Mouse (Mus musculus) heart, postnatal 25 days (tissue): Measurements from ENCODE around the gene Noct. TPM values are rescaled to one million over a fixed set of nuclear protein-coding genes. Genes with fewer than 3 reads are reported as not detected.

ENCODE experiments used
- DNase-seq: peaks from one replicate; pipeline ENCODE4 v3.0.0; 2022; ENCODE audit warnings: low spot score
- intact Hi-C: fragments of 180-260 bp; cut with DNase I; formaldehyde crosslinking; loops from one replicate; pipeline ENCODE4 v1.15.1; 2025
- microRNA-seq: library from miRNA; unstranded; fragments of <30 nt; microRNA quantifications from one replicate; pipeline ENCODE4 v1.2.0, GENCODE M21; 2022
- total RNA-seq, 2 experiments: library from RNA; stranded (reverse); gene quantifications; 2 replicates each; pipeline ENCODE4 v1.2.3; 2021

Noct gene
- total RNA-seq, 2 experiments from 2014 or later = 30.2 to 49.7 TPM

DNA sequence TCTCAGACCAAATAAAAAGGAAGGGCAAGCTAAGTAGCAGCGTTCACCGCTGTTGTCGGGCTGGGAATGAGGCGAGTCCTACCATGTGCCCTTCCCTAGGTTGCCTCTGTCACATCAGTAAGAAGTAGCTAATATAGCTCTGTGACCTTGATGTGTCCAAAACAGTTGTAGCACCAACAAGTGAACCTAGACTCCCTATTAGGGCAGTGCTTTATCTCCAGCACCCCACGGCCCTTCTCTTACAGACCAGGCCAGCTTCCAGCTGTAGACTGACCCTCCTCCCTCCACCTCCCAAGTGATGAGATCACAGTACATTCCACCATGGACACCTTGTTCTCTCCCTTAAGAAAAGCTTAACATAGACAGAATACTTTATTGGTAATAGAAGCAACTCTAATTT is 33.8 kb downstream of the Noct start:
- no peak for DNase-seq
- intact Hi-C loops = no loop called here

- intact Hi-C loops = no loop called here
Observed at GRCm38 (mm10) chr3:51262942-51263341, 38.7 kb downstream of the Noct start.

DNA sequence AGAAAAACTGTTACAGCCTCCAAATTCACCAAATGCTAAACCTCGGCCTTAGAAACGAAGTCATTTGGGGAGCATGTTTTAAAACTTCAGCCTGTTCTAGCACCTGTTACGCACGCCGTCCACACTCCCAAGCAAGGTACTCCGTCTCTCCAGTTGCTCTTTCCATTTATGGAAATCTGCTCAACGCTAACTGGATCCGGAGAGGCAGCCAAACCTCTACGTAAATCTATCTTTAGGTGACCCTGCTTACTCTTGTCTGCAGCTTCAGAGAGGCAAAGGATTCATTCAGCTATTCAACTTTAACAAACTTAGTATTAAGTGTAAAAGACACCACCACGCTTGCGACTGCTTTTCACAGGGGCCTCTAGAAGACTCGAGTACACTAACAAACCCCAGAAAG is 44.2 kb downstream of the Noct start:
- intact Hi-C loops = no loop called here
- no peak for DNase-seq

More at GRCm38 (mm10) chr3:51262942-51263341, 38.7 kb downstream of the Noct start:
- DNase-seq = no peak

- intact Hi-C loops = loop anchor here (5.0 kb wide), 1 partner anchor 33 kb away; no protein-coding TSS in a partner anchor
- no peak for DNase-seq
Observed at GRCm38 (mm10) chr3:51270069-51270817, 46.0 kb downstream of the Noct start.

DNA sequence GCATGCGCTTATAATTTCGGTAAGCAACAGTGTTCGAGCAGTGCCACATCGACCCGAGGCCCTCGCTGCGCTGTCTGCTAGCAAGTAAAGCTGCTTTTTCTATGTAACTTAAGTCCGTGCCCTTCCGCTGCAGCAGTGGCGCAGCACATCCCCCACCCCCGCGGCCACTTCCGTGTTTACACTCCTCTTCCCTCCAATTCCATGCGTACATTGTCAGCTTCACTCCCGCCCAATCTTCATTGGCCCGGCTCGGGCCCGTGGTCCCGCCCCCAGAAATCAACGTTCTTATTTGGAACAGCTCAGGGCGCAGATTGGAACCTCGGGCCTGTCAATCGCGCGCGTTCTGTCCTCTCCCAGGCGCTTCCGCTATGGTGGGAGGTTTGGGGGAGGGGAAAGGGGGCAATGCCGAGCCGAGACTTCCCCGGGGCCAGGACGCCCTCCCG is 51.7 kb downstream of the Noct start:
- DNase-seq = peak; percentile 99
- intact Hi-C loops = no loop called here

DNA sequence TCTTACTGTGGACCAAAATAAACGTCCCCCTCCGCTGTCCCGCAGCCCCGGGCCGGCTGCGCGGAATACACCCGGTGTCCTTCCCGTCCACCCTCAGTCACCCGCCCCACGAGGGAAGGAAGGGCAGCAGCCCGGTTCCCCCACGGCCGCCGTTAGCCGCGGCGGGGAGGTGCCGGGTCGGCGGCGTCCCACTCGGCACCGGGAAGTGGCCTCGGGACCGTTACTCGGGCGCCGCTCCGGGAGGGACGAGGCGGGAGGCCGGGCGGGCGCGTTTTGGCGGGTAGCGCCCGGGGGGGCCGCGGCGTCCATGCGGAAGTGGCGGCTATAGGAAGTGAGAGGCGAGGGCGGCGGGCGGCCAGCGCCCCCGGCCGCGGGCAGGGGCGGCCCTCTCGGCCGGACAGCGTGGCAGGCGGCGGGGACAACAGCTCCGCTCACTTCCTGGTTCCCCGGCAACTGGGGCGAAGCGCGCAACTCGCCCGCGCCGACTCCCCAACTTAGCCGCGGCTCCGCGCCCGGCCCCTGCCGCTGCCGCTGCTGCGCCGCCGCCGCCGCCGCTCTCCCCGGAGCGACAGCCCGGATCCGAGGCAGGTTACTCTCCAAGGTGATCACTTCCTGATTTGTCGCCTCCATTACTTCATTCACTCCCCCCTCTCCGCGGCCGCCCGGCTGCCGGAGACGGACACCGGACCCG is 52.3 kb downstream of the Noct start:
- intact Hi-C loops = no loop called here
- peak; percentile 43 for DNase-seq

GRCm38 (mm10) chr3:51277201-51278150 is 53.2 kb downstream of the Noct start:
- peak; percentile 78 for DNase-seq
- intact Hi-C loops = no loop called here

DNA sequence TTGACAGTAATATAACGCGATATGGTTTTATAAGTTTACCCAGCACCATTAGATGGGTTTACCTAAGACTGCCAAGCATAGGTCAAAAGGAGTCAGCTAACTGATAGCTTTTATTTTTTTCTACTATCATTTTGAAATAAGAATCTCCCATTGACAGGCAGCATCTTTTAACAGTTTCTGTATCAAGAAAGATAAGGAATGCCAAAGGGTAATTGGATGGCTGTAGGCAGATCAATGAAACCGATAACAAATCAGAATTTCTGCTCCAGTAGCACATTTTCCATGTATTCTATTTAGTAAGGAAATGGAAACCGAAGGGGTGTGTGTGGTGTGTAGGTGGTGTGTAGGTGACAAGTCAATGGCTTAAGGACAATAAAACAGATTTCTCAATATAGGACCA is 54.2 kb downstream of the Noct start:
- intact Hi-C loops = no loop called here
- DNase-seq = no peak

- intact Hi-C loops = no loop called here
- no peak for DNase-seq
Observed at GRCm38 (mm10) chr3:51281727-51282126, 57.5 kb downstream of the Noct start.

DNA sequence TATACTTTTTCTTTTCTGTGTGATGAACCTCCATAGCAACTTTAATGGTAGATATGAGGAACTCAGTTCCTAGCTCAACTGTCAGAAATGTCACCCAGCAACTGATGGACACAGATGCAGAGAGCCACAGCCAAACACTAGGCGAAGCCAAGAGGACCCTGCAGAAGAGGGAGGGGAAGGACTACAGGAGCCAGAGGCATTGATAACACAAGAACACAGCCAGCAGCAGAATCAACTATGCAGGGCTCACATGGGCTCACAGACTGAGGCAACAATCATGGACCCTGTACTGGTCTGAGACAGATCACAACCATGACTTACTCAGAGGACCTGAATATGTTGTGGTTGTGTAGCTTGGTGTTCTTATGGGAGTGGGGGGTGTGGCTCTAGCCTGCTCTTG is 60.1 kb downstream of the Noct start:
- intact Hi-C loops = no loop called here
- DNase-seq = no peak

DNA sequence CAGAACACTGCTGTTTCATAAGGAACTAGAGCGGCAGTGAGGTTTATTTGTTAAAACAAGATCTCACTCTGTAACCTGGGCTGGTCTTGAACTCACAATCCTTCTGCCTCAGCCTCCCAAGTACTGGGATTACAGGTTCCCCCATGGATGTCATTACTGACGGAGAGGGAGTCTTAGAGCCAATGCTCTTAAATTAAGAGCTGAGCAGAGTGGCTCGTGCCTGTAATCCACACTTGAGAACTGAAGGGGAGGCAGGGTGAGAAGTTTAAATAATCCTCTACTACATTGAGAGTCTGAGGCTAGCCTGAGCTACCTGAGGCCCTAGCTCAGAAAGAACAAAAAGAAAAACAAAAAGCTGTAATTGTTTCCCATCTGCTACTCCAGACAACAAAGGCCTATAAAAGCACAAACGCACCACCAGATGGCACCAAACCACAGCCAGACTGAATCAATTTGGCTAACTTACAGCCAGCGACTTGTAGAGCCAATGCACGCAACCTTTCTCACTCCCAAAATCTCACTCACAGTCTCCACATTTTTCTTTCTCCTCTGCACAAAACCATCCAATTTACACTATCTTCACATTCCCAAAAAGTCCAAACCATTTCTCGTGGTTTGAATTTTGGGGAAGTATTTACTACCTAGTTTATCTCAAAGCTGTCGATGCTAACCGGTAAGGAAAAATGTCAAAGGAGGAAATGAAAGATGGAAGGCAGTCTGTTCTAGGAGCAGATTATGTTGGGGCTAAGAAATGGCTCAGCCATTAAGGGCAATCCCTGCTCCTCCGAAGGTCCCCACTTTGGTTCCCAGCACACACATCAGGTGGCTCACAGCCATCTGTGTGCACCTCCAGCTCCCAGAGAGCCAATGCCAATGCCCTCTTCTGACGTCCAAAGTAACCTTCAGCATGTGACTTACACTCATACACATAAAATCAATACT is 64.9 kb downstream of the Noct start:
- DNase-seq = peak; percentile 60

GRCm38 (mm10) chr3:51294251-51294650 is 70.0 kb downstream of the Noct start:
- DNase-seq = no peak
- intact Hi-C loops = no loop called here

More for the DNA sequence above, 64.9 kb downstream of the Noct start:
- intact Hi-C loops = loop anchor here (1.0 to 5.0 kb wide), 4 partner anchors 38 to 76 kb away; no protein-coding TSS in a partner anchor

DNA sequence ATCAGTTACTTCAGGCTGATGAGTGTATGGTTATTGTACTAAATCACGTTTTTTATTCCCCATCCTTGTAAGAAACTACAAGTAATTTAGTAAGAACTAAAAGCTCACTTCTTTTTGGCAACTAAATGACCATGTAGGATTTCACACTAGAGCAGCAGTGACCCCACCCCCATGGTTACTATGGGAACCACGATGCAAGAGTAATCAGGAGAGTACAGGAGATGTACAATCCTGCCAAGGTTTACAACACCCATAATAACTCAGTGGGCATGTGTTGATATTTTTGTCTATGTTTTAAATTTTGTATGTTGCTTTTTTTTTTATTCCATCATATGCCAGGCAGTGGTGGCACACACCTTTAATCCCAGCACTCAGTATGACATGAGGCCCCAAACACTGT is 71.0 kb downstream of the Noct start:
- no peak for DNase-seq
- intact Hi-C loops = no loop called here

- intact Hi-C loops = no loop called here
- no peak for DNase-seq
Observed at GRCm38 (mm10) chr3:51296790-51297189, 72.5 kb downstream of the Noct start.

Small RNAs within 50 kb of the gene (microRNA-seq; reads per million reads assigned to microRNA genes)
- not detected for gene Gm24282

Other genes starting within 250 kb of the Noct start
- 10 to 100 TPM; 55.6 to 65.7 TPM for gene Elf2, start 116.2 kb downstream of the Noct start, total RNA-seq
- gene Mgarp, start 172.3 kb downstream of the Noct start, total RNA-seq = under 1 TPM; 0.23 to 0.31 TPM
- gene Ndufc1, start 184.5 kb downstream of the Noct start, total RNA-seq = 1,000 to 10,000 TPM; 1,646 to 1,675 TPM
- gene Naa15, start 190.7 kb downstream of the Noct start, total RNA-seq = 10 to 100 TPM; 41.6 to 47.1 TPM